Mouse (Mus musculus): ENCODE data around the gene C1qtnf9. TPM values are rescaled to one million over a fixed set of nuclear protein-coding genes. Genes with fewer than 3 reads are reported as not detected.

C1qtnf9 gene
- 43.4 TPM for polyA plus RNA-seq (2014; fragmentation: Illumina TruSeq; extraction: RNeasy Lipid Tissue Mini Kit (QIAGEN cat#74804); ENCODE audit: low read depth, low replicate concordance)

DNA sequence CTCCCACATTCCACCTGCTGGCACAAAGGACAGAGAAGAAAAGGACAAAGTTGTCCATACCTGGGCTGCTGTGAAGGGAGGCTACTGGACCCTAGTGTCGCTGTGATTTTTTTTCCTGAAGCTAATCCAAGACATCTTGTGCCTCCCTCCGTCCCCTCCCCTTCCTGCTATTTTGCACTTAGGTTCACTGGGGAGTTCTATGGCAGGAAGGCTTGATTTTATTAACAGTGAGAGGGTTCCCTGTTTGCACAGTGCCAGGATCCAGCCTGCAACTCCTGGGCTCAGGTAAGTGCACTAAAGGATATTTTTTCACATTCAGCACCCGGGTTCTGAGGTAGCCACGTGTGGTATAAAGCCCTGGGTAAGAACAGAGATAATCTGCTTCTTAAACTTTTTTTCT is at the start of gene C1qtnf9:
Gene C1qtnf9, plus strand, starts transcription at position 251 of the 400 bp plus-strand sequence.

DNA sequence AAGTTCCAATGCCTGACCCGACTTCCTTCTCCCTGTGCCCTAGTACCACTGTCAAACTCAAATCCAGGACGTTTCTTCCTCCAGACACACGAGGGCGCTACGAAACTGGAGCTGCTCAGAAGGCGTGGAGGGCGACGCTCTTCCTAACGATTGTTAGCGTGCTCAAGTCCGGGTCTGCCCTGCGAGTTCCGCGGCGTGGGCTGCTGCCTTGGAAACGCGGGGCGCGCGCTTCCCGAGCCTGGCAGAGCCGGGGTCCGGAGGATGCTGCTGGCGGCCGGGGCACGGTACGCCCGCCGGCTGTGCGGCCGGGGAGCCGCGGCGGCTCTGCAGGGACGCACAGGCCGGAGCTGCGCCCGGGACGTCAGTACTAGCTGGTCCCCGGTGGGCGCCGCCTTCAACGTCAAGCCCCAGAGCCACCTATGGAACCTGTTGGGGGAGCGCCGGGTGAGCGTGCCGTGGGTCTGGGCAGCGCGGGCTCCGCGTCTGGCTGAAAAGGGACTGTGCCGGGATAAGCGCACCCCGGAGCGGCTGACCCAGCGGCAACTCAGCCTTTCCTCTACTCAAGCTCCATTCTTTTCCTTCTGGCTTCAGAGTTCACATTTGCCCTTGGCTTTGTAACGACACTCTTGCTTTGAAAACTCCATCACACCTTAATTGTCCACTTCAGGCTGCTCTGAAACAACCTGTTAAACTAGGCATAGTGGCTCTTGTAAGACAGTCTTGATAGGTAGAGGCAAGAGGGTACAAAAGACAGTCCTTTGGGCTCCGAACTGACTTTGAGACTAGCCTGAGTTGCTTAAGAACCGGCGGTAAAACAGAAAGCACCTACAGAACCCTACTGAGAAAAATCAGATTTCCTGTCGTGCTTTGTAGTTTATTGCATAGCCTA is 16.7 kb downstream of the C1qtnf9 start, which contains the start of gene Mipep:
Gene Mipep, plus strand, starts transcription at position 147 of the 889 bp plus-strand sequence.

Other genes starting within 250 kb of the C1qtnf9 start
- gene Spata13, start 134.1 kb upstream of the C1qtnf9 start, polyA plus RNA-seq (2014; fragmentation: Illumina TruSeq; extraction: RNeasy Lipid Tissue Mini Kit (QIAGEN cat#74804); ENCODE audit: low read depth, low replicate concordance), result 11.4 TPM
- gene Mipep, start 16.4 kb downstream of the C1qtnf9 start, polyA plus RNA-seq (2014; fragmentation: Illumina TruSeq; extraction: RNeasy Lipid Tissue Mini Kit (QIAGEN cat#74804); ENCODE audit: low read depth, low replicate concordance), result 60.3 TPM

All from heart, adult 10 weeks (tissue).